Mouse (Mus musculus): ENCODE measurements around the gene Dtl. TPM values are rescaled to one million over a fixed set of nuclear protein-coding genes. Genes with fewer than 3 reads are reported as not detected.

The Dtl gene
- total RNA-seq, 2 experiments from 2014 or later: 29.1 to 45.3 TPM

Other genes with a start within 250 kb of the Dtl start
- gene Tmem206, start 249.6 kb downstream of the Dtl start, total RNA-seq (2015; ENCODE audit: low replicate concordance): 3.3 TPM in 2 replicates
- 4.2 and 5.7 TPM in 2 replicates for gene Tmem206, start 249.6 kb downstream of the Dtl start, total RNA-seq (2017; ENCODE audit: low replicate concordance)
- gene Ppp2r5a, start 172.3 kb downstream of the Dtl start, total RNA-seq (2015; ENCODE audit: low replicate concordance): 52.7 and 60.3 TPM in 2 replicates
- 56.3 and 62.8 TPM in 2 replicates for gene Ppp2r5a, start 172.3 kb downstream of the Dtl start, total RNA-seq (2017; ENCODE audit: low replicate concordance)
- 9.0 and 12.3 TPM in 2 replicates for gene Ints7, start 92 bp upstream of the Dtl start, total RNA-seq (2015; ENCODE audit: low replicate concordance)
- 15.1 and 21.8 TPM in 2 replicates for gene Ints7, start 92 bp upstream of the Dtl start, total RNA-seq (2017; ENCODE audit: low replicate concordance)
- gene Lpgat1, start 142.3 kb upstream of the Dtl start, total RNA-seq (2015; ENCODE audit: low replicate concordance): 7.9 and 16.3 TPM in 2 replicates
- 5.7 and 8.5 TPM in 2 replicates for gene Lpgat1, start 142.3 kb upstream of the Dtl start, total RNA-seq (2017; ENCODE audit: low replicate concordance)
- gene Nek2, start 245.9 kb upstream of the Dtl start, total RNA-seq (2015; ENCODE audit: low replicate concordance): 18.4 and 18.8 TPM in 2 replicates
- 29.2 and 65.2 TPM in 2 replicates for gene Nek2, start 245.9 kb upstream of the Dtl start, total RNA-seq (2017; ENCODE audit: low replicate concordance)